Mouse (Mus musculus): Measurements from ENCODE around the gene Zfp819.
"Not testable (repeated sequence)": the region's sequence is repeated elsewhere in the genome, so short reads cannot be mapped to it uniquely, and the experiment has no call there.

Gene Zfp819

GRCm38 (mm10) chr7:43643046-43643652 is 36.2 kb downstream of the Zfp819 start:
- no peak for DNase-seq

GRCm38 (mm10) chr7:43652683-43653082 is 45.7 kb downstream of the Zfp819 start:
- DNase-seq = no peak

- DNase-seq = no peak
These were observed 47.5 kb downstream of the Zfp819 start for GRCm38 (mm10) chr7:43654519-43654918.

- DNase-seq = no peak
These were observed 49.3 kb downstream of the Zfp819 start for GRCm38 (mm10) chr7:43656232-43656631.

- no peak for DNase-seq
These were observed 53.0 kb downstream of the Zfp819 start, which contains the start of gene Siglece for GRCm38 (mm10) chr7:43660002-43660401. Siglece (minus strand) TSS chr7:43660161.

GRCm38 (mm10) chr7:43662804-43663203 is 55.8 kb downstream of the Zfp819 start:
- no peak for DNase-seq

GRCm38 (mm10) chr7:43667221-43667620 is 60.3 kb downstream of the Zfp819 start:
- DNase-seq = not testable (repeated sequence)
